Mouse (Mus musculus): ENCODE measurements around the gene Il22ra1. TPM values are rescaled to one million over a fixed set of nuclear protein-coding genes. Genes with fewer than 3 reads are reported as not detected.

The Il22ra1 gene
- polyA plus RNA-seq (2014; fragmentation: Illumina TruSeq; extraction: RNeasy Lipid Tissue Mini Kit (QIAGEN cat#74804); ENCODE audit: low read depth, low replicate concordance): not detected

DNA sequence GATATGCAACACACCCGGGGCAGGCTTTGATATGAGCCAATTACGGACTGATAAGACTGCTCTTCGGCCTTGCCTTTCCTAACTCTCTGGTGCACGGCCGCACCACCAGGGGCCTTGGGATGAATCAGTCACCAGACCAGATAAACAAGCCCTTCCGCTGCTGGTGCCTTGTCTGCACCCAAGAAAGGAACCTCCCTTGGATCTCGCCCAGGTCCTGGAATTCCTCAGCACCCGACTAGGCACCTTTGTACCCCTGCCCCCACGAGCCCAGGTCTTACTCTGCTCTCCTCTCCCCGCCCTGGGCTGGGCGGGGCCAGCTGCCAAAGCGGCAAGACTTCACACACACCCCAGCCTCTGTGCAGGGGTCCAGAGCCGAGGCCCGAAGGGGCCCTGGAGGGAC is at the start of gene Il22ra1:
Gene Il22ra1, plus strand, starts transcription at position 356 of the 400 bp plus-strand sequence.

DNA sequence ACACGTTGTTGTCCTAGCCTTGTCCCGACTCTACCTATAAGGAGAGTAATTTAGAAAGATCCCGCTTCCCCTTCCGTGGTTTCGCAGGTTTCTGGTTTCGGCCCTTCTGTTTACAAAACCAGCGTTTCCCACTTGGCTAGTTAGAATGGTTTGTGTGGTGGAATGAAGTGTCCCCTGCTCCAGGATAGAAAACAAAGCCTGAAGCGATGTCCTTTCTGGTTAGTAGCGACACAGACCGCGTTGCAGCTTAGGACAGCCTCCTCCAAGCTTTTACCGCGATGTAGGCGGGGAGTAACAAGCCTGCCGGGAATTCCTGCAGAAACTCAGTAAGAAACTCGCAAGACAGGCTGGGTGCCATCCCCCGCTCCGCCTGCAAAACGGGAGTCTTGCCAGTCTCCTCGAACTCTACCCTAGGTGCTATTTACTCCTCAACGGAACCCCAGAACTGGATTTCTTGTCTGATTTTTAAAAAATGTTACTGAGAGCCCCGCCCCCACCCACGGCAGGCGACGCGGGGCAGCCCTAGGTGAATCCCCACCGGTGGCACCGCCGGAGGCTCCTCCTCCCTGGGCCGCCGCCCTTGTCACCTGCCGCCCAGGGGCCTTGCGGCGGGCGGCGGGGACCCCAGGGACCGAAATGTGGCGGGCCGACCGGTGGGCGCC is 41.9 kb upstream of the Il22ra1 start, which contains the start of gene Ifnlr1:
Gene Ifnlr1, plus strand, starts transcription at position 382 of the 662 bp plus-strand sequence.

DNA sequence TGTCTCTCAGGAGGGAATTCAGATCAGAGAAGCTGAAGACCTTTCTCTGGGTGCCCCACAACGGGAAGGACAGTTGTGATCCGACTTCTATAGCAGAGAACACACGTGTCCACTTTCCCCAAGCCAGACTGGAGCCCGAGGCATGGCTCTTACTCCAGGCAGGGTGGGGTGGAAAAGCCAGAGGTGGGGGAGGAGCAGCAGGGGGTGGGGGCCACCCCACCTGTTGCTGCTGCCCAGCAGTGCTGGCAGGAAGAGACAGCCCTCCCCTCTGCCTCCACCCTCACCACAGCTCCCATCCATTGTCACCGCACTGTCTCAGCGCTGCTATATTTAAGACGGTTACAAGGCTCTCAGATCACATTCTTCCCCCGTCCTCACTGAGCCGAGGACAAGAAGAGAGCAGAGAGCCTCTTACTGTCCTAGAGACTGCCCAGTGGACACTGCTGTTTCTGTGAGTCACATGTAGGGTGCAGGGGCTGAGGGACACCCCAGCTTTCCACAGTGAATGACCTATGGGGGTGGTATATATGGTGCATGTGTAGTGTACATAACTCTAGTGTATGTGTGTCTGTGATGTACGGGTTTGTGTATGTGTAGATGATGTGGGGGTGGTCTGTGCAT is 31.5 kb downstream of the Il22ra1 start, which contains the start of gene Myom3:
Gene Myom3, plus strand, starts transcription at position 360 of the 621 bp plus-strand sequence.

Other genes with a start within 250 kb of the Il22ra1 start
- 34.2 TPM for gene Stpg1, start 233.4 kb upstream of the Il22ra1 start, polyA plus RNA-seq (2014; fragmentation: Illumina TruSeq; extraction: RNeasy Lipid Tissue Mini Kit (QIAGEN cat#74804); ENCODE audit: low read depth, low replicate concordance)
- gene Nipal3, start 233.1 kb upstream of the Il22ra1 start, polyA plus RNA-seq (2014; fragmentation: Illumina TruSeq; extraction: RNeasy Lipid Tissue Mini Kit (QIAGEN cat#74804); ENCODE audit: low read depth, low replicate concordance): 0.60 TPM
- 0.10 TPM for gene Grhl3, start 154.5 kb upstream of the Il22ra1 start, polyA plus RNA-seq (2014; fragmentation: Illumina TruSeq; extraction: RNeasy Lipid Tissue Mini Kit (QIAGEN cat#74804); ENCODE audit: low read depth, low replicate concordance)
- gene Ifnlr1, start 41.9 kb upstream of the Il22ra1 start, polyA plus RNA-seq (2014; fragmentation: Illumina TruSeq; extraction: RNeasy Lipid Tissue Mini Kit (QIAGEN cat#74804); ENCODE audit: low read depth, low replicate concordance): 0.21 TPM
- 0.45 TPM for gene Myom3, start 31.5 kb downstream of the Il22ra1 start, polyA plus RNA-seq (2014; fragmentation: Illumina TruSeq; extraction: RNeasy Lipid Tissue Mini Kit (QIAGEN cat#74804); ENCODE audit: low read depth, low replicate concordance)
- 290 TPM for gene Srsf10, start 127.6 kb downstream of the Il22ra1 start, polyA plus RNA-seq (2014; fragmentation: Illumina TruSeq; extraction: RNeasy Lipid Tissue Mini Kit (QIAGEN cat#74804); ENCODE audit: low read depth, low replicate concordance)
- gene Pnrc2, start 145.7 kb downstream of the Il22ra1 start, polyA plus RNA-seq (2014; fragmentation: Illumina TruSeq; extraction: RNeasy Lipid Tissue Mini Kit (QIAGEN cat#74804); ENCODE audit: low read depth, low replicate concordance): 69.3 TPM
- gene Cnr2, start 167.2 kb downstream of the Il22ra1 start, polyA plus RNA-seq (2014; fragmentation: Illumina TruSeq; extraction: RNeasy Lipid Tissue Mini Kit (QIAGEN cat#74804); ENCODE audit: low read depth, low replicate concordance): 0.22 TPM
- gene Fuca1, start 192.6 kb downstream of the Il22ra1 start, polyA plus RNA-seq (2014; fragmentation: Illumina TruSeq; extraction: RNeasy Lipid Tissue Mini Kit (QIAGEN cat#74804); ENCODE audit: low read depth, low replicate concordance): 30.9 TPM
- gene Hmgcl, start 218.3 kb downstream of the Il22ra1 start, polyA plus RNA-seq (2014; fragmentation: Illumina TruSeq; extraction: RNeasy Lipid Tissue Mini Kit (QIAGEN cat#74804); ENCODE audit: low read depth, low replicate concordance): 1.6 TPM
- gene Gale, start 235.6 kb downstream of the Il22ra1 start, polyA plus RNA-seq (2014; fragmentation: Illumina TruSeq; extraction: RNeasy Lipid Tissue Mini Kit (QIAGEN cat#74804); ENCODE audit: low read depth, low replicate concordance): not detected
- gene Lypla2, start 244.5 kb downstream of the Il22ra1 start, polyA plus RNA-seq (2014; fragmentation: Illumina TruSeq; extraction: RNeasy Lipid Tissue Mini Kit (QIAGEN cat#74804); ENCODE audit: low read depth, low replicate concordance): 0.25 TPM

All from testis, adult 10 weeks (tissue).